ENCODE assay signal across 24 mouse cellular contexts in the genomic region with DNA sequence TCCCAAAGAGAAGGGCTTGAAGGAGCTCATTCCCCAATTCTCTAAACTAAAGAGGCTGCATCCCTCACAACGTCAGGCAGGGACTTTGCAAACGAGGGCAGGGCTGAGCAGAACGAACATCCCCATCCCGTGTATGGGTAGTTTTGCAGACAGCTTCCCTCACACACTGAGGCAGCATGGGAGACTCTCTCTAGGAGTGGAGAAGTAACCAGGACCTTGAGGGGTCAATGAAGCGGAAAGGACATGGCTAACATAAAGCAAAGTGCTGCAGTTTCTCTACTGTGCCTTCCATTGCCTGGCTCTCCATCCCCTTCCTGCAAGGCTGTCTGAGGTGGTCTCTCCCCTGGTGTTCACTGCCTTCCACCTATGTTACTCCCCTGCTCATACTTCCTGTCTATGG. TPM values are rescaled to one million over a fixed set of nuclear protein-coding genes. Genes with fewer than 3 reads are reported as not detected.
DNase-seq lines count a peak whose midpoint lies in the region; ATAC-seq and TF ChIP-seq lines count a peak whose summit lies in the region.
"Had no signal": no experiment of that assay in that cellular context is flagged by ENCODE, and none has a peak within 500 bp of the region (broad histone marks: within the 10 kb centered on the region; RNA-seq: fewer than 3 reads in every experiment).

No protein-coding gene starts in this region.

- DNase-seq in heart, adult 11 months: peak; percentile 57
- no peak for DNase-seq in heart, adult 9 months (ENCODE audit: low spot score in 2 of 2)
- DNase-seq in kidney, adult 18-20 months: no peak
- DNase-seq in layer of hippocampus, adult 2 months (ENCODE audit: low spot score in 2 of 2): no peak
- DNase-seq in layer of hippocampus, adult 9-11 months: no peak
- DNase-seq: adrenal gland, adult 8-10 months; adrenal gland, postnatal 25 days; B cell, adult 2 months; cerebellum, adult 11-12 months; cerebellum, adult 8-10 months; cerebellum, postnatal 14 days; gastrocnemius, postnatal 25 days; heart, adult 2 months had no signal

- TF ChIP-seq CTCF in layer of hippocampus, adult 2 months (conservative IDR thresholded peaks at IDR 0.05): no peak
- no peak for TF ChIP-seq CTCF in E14TG2a.4 (conservative IDR thresholded peaks at IDR 0.05; ENCODE audit: low read length)

- no peak overlapping the region for H3K4me3 ChIP-seq in kidney, embryonic 15.5 days (replicated peaks)
- H3K4me3 ChIP-seq in layer of hippocampus, adult 2 months: no peak overlapping the region
- H3K4me3 ChIP-seq in E14TG2a.4 (replicated peaks; ENCODE audit: low read length): peak overlapping the region; percentile 35; the same call in 1 of the 2 replicates
- H3K4me3 ChIP-seq: embryonic facial prominence, embryonic 13.5 days; erythroblast, embryonic 14.5 days; forebrain, embryonic 12.5 days; forebrain, embryonic 15.5 days; heart, adult 2 months had no signal

- 54% methylated on average over 5 of the region's 5 CpGs for WGBS in kidney, embryonic 15.5 days

- H3K4me2 ChIP-seq in kidney, embryonic 15.5 days: no peak overlapping the region
- H3K4me2 ChIP-seq: embryonic facial prominence, embryonic 13.5 days; forebrain, embryonic 12.5 days; forebrain, embryonic 15.5 days; heart, embryonic 11.5 days; hindbrain, embryonic 14.5 days had no signal

- peaks cover 8% of the 10 kb centered on the region for H3K4me1 ChIP-seq in kidney, embryonic 15.5 days
- H3K4me1 ChIP-seq in E14TG2a.4 (replicated peaks; ENCODE audit: low read depth, low read length): peaks cover 61% of the 10 kb centered on the region
- H3K4me1 ChIP-seq: forebrain, embryonic 12.5 days had no signal

- H3K9me3 ChIP-seq in kidney, embryonic 15.5 days (replicated peaks): no peaks in the 10 kb centered on the region
- H3K9me3 ChIP-seq in E14TG2a.4 (ENCODE audit: low read length): no peaks in the 10 kb centered on the region
- H3K9me3 ChIP-seq: embryonic facial prominence, embryonic 13.5 days; forebrain, embryonic 12.5 days; forebrain, embryonic 15.5 days had no signal

- peak overlapping the region; percentile 78 for H3K27ac ChIP-seq in kidney, embryonic 15.5 days
- H3K27ac ChIP-seq in layer of hippocampus, adult 2 months: peak overlapping the region; percentile 33; the same call in 1 of the 2 replicates
- H3K27ac ChIP-seq: embryonic facial prominence, embryonic 13.5 days; forebrain, embryonic 12.5 days; forebrain, embryonic 15.5 days; heart, adult 2 months; hindbrain, embryonic 14.5 days; hindbrain, postnatal 0 days had no signal

- no peaks in the 10 kb centered on the region for H3K36me3 ChIP-seq in kidney, embryonic 15.5 days
- H3K36me3 ChIP-seq in E14TG2a.4 (ENCODE audit: insufficient read depth, low read length): peaks cover 30% of the 10 kb centered on the region
- H3K36me3 ChIP-seq: embryonic facial prominence, embryonic 13.5 days; forebrain, embryonic 12.5 days had no signal

- H3K27me3 ChIP-seq in kidney, embryonic 15.5 days: no peaks in the 10 kb centered on the region
- no peaks in the 10 kb centered on the region for H3K27me3 ChIP-seq in E14TG2a.4 (ENCODE audit: insufficient read depth, low read length)
- H3K27me3 ChIP-seq: embryonic facial prominence, embryonic 13.5 days; forebrain, embryonic 12.5 days; forebrain, embryonic 15.5 days had no signal

- H3K9ac ChIP-seq in kidney, embryonic 15.5 days: no peak overlapping the region
- H3K9ac ChIP-seq: embryonic facial prominence, embryonic 13.5 days; forebrain, embryonic 12.5 days; forebrain, embryonic 15.5 days; hindbrain, embryonic 14.5 days had no signal

- ATAC-seq in kidney, embryonic 15.5 days (replicated peaks; ENCODE audit: low FRiP score): peak; percentile 52
- ATAC-seq: activated CD4-positive, CD25-positive, alpha-beta regulatory T cell, adult 4 months; forebrain, embryonic 15.5 days; hindbrain, postnatal 0 days; inflammation-experienced regulatory T-cells, adult 6 months had no signal

RNA-seq across cellular contexts. Expression of a gene that starts 28.2 kb away (rescaled TPM):
- polyA plus RNA-seq in kidney, embryonic 15.5 days (2015; fragmentation: Nextera tagmentation; extraction: Ambion mirVana): 7.8 and 9.0 TPM in 2 replicates
- 1 to 10 TPM; 1.9 to 2.9 TPM for total RNA-seq in layer of hippocampus, adult 2 months (2021)
